Comparison of ENCODE assay signal across 25 mouse cellular contexts in genomic region chr14:46302601-46303000, GRCm38 (mm10).
"Had no signal": no experiment of that assay in that cellular context is flagged by ENCODE, and none has a peak within 500 bp of the region (broad histone marks: within the 10 kb centered on the region; RNA-seq: fewer than 3 reads in every experiment).

No protein-coding gene starts in this region.

- DNase-seq: cerebellum, adult 18-20 months; cerebellum, adult 2 months; cerebellum, adult 8-10 months; cerebellum, adult 9-10 months; cerebellum, adult 9-11 months; cerebellum, postnatal 10 days; cerebellum, postnatal 14 days; cerebellum, postnatal 25 days; cerebellum, postnatal 36 days; embryo, embryonic 11 days; forebrain, postnatal 0 days; gastrocnemius, adult 2 months; gastrocnemius, postnatal 10 days; gastrocnemius, postnatal 14 days; gastrocnemius, postnatal 25 days had no signal

- H3K27me3 ChIP-seq: embryonic facial prominence, embryonic 12.5 days; embryonic facial prominence, embryonic 13.5 days; embryonic facial prominence, embryonic 15.5 days; forebrain, embryonic 12.5 days; forebrain, embryonic 13.5 days; forebrain, embryonic 15.5 days had no signal

- H3K9ac ChIP-seq: embryonic facial prominence, embryonic 12.5 days; embryonic facial prominence, embryonic 13.5 days; embryonic facial prominence, embryonic 15.5 days; forebrain, embryonic 12.5 days; forebrain, embryonic 13.5 days; forebrain, embryonic 15.5 days; forebrain, postnatal 0 days had no signal

- H3K4me1 ChIP-seq: embryonic facial prominence, embryonic 12.5 days; embryonic facial prominence, embryonic 15.5 days; forebrain, embryonic 12.5 days; forebrain, embryonic 15.5 days; heart, embryonic 10.5 days had no signal

- H3K27ac ChIP-seq: embryonic facial prominence, embryonic 10.5 days; embryonic facial prominence, embryonic 12.5 days; embryonic facial prominence, embryonic 13.5 days; embryonic facial prominence, embryonic 15.5 days; forebrain, embryonic 10.5 days; forebrain, embryonic 12.5 days; forebrain, embryonic 13.5 days; forebrain, embryonic 15.5 days; gastrocnemius, adult 2 months; heart, embryonic 10.5 days had no signal

- H3K36me3 ChIP-seq: embryonic facial prominence, embryonic 10.5 days; embryonic facial prominence, embryonic 12.5 days; embryonic facial prominence, embryonic 13.5 days; embryonic facial prominence, embryonic 15.5 days; forebrain, embryonic 10.5 days; forebrain, embryonic 12.5 days; forebrain, embryonic 15.5 days; heart, embryonic 10.5 days had no signal

- H3K4me3 ChIP-seq: embryonic facial prominence, embryonic 10.5 days; embryonic facial prominence, embryonic 12.5 days; embryonic facial prominence, embryonic 13.5 days; embryonic facial prominence, embryonic 15.5 days; erythroblast, embryonic 14.5 days; forebrain, embryonic 10.5 days; forebrain, embryonic 12.5 days; forebrain, embryonic 13.5 days; forebrain, embryonic 15.5 days; gastrocnemius, adult 2 months; heart, embryonic 10.5 days had no signal
